Mouse (Mus musculus) G1E (cell line): ENCODE results near the gene Rps6ka4. TPM values are rescaled to one million over a fixed set of nuclear protein-coding genes. Genes with fewer than 3 reads are reported as not detected.
A peak's percentile ranks its signal among the peaks of the same experiment; 100 is the strongest.

ENCODE experiments used
- ATAC-seq: 2 replicates; pipeline ENCODE4 v1.8.0; 2016; ENCODE audit warnings: mild to moderate bottlenecking; ENCODE audit not compliant: insufficient number of reproducible peaks, poor library complexity, low FRiP score, severe bottlenecking; ENCODE audit errors: extremely low read depth
- DNase-seq: peaks from one replicate; pipeline ENCODE4 v3.0.0; 2012; ENCODE audit warnings: low spot score
- H3K27me3 ChIP-seq: 2 replicates; pipeline ENCODE4 v1.6.1; 2012; ENCODE audit warnings: mild to moderate bottlenecking, low read length, inconsistent platforms; ENCODE audit not compliant: insufficient read depth
- H3K36me3 ChIP-seq: replicated peaks from 2 replicates; pipeline ENCODE3; 2012; ENCODE audit warnings: mild to moderate bottlenecking, inconsistent platforms
- H3K4me1 ChIP-seq: 2 replicates; pipeline ENCODE4 v1.6.1; 2012; ENCODE audit warnings: low read depth, low read length, inconsistent platforms, mixed read lengths; ENCODE audit not compliant: insufficient read depth
- H3K4me3 ChIP-seq: 2 replicates; pipeline ENCODE4 v1.5.1; 2012; ENCODE audit warnings: low read depth, mild to moderate bottlenecking, inconsistent platforms, low read length, moderate library complexity, mixed read lengths
- H3K9me3 ChIP-seq: replicated peaks from 2 replicates; pipeline ENCODE4 v1.6.1; 2012; ENCODE audit warnings: inconsistent platforms
- CTCF ChIP-seq: IDR thresholded peaks from 2 replicates; pipeline ENCODE4 v1.5.1; 2012; ENCODE audit warnings: low read depth, low read length, inconsistent platforms, mixed read lengths
- GATA1 ChIP-seq: IDR thresholded peaks from 2 replicates; pipeline ENCODE4 v1.6.1; 2012; ENCODE audit warnings: borderline replicate concordance, low read length, inconsistent platforms, mixed read lengths
- GATA2 ChIP-seq: IDR thresholded peaks from 2 replicates; pipeline ENCODE4 v1.6.1; 2012; ENCODE audit warnings: low read depth, low read length, inconsistent platforms, borderline replicate concordance
- POLR2AphosphoS5 ChIP-seq: IDR thresholded peaks from 2 replicates; pipeline ENCODE4 v1.6.1; 2012; ENCODE audit warnings: low read depth, low read length, inconsistent platforms; ENCODE audit not compliant: insufficient replicate concordance
- TAL1 ChIP-seq: conservative IDR thresholded peaks from 2 replicates; pipeline ENCODE4 v1.6.1; 2012; ENCODE audit warnings: low read depth, low read length, inconsistent platforms, mixed read lengths
- polyA plus RNA-seq: library from polyadenylated mRNA; stranded (reverse); fragments of >175 nt; gene quantifications from 2 replicates; pipeline ENCODE4 v1.2.3, GENCODE M21; 2012
- total RNA-seq, 2 experiments: library from RNA; stranded (forward) in 1 of 2; stranded (reverse) in 1 of 2; fragments of 200-1000 nt in 1 of 2; fragments of >200 nt in 1 of 2; fragmentation: Nextera tagmentation in 1 of 2; gene quantifications; 2 replicates each; pipeline ENCODE4 v1.2.3; 2014 to 2017

The Rps6ka4 gene
- 3.6 and 9.6 TPM in 2 replicates for total RNA-seq (2014; fragmentation: Nextera tagmentation)
- total RNA-seq (2017), result 7.2 and 9.8 TPM in 2 replicates
- 29.5 and 37.6 TPM in 2 replicates for polyA plus RNA-seq

GRCm38 (mm10) chr19:6840475-6841291 is at the start of gene Rps6ka4:
Rps6ka4 (minus strand) TSS chr19:6840636.
- ATAC-seq, result peak; percentile 28; the same call in 1 of the 2 replicates
- H3K27me3 ChIP-seq, result no peaks in the 10 kb centered on the region
- no peaks in the 10 kb centered on the region for H3K9me3 ChIP-seq
- H3K4me1 ChIP-seq, result peaks cover 29% of the 10 kb centered on the region
- H3K4me3 ChIP-seq, result peak within 1 kb of the TSS; percentile 89
- H3K36me3 ChIP-seq, result peaks cover 60% of the 10 kb centered on the region
- peak; percentile 92 for DNase-seq
- no peak for TF ChIP-seq CTCF

GRCm38 (mm10) chr19:6877965-6878364 is 37.5 kb upstream of the Rps6ka4 start:
- Histone ChIP-seq H3K9me3 (peaks cover 5% of the 10 kb centered on the region), H3K36me3 (no peaks in the 10 kb centered on the region), H3K27me3 (peaks cover 18% of the 10 kb centered on the region), H3K4me3 (no peak overlapping the region), H3K4me1 (peaks cover 9% of the 10 kb centered on the region)
- ATAC-seq (no peak), DNase-seq (no peak)
- TF ChIP-seq CTCF (no peak), GATA1 (no peak), GATA2 (no peak), POLR2AphosphoS5 (no peak), TAL1 (no peak)

- no peak overlapping the region for H3K4me3 ChIP-seq
Measured at GRCm38 (mm10) chr19:6876799-6877198, 36.4 kb upstream of the Rps6ka4 start.

GRCm38 (mm10) chr19:6875834-6876233 is 35.4 kb upstream of the Rps6ka4 start:
- peaks cover 5% of the 10 kb centered on the region for H3K9me3 ChIP-seq
- no peak for DNase-seq
- H3K27me3 ChIP-seq, result peaks cover 18% of the 10 kb centered on the region
- H3K4me1 ChIP-seq, result peaks cover 23% of the 10 kb centered on the region
- no peak overlapping the region for H3K4me3 ChIP-seq
- no peak for ATAC-seq
- H3K36me3 ChIP-seq, result no peaks in the 10 kb centered on the region
- no peak for TF ChIP-seq GATA2
- no peak for TF ChIP-seq POLR2AphosphoS5
- no peak for TF ChIP-seq CTCF
- no peak for TF ChIP-seq TAL1
- no peak for TF ChIP-seq GATA1

More at GRCm38 (mm10) chr19:6876799-6877198, 36.4 kb upstream of the Rps6ka4 start:
- TF ChIP-seq TAL1, result no peak
- no peak for TF ChIP-seq CTCF
- no peak for TF ChIP-seq GATA1
- TF ChIP-seq GATA2, result no peak
- TF ChIP-seq POLR2AphosphoS5, result no peak
- Histone ChIP-seq H3K36me3 (no peaks in the 10 kb centered on the region), H3K4me1 (peaks cover 13% of the 10 kb centered on the region), H3K27me3 (peaks cover 18% of the 10 kb centered on the region), H3K9me3 (peaks cover 5% of the 10 kb centered on the region)
- DNase-seq, result no peak
- no peak for ATAC-seq

- no peak for ATAC-seq
- Histone ChIP-seq H3K9me3 (no peaks in the 10 kb centered on the region), H3K27me3 (peaks cover 18% of the 10 kb centered on the region), H3K4me3 (no peak overlapping the region), H3K36me3 (no peaks in the 10 kb centered on the region), H3K4me1 (peaks cover 31% of the 10 kb centered on the region)
- DNase-seq, result no peak
- TF ChIP-seq TAL1, result no peak
- TF ChIP-seq GATA2, result no peak
- TF ChIP-seq GATA1, result no peak
- TF ChIP-seq POLR2AphosphoS5, result no peak
- no peak for TF ChIP-seq CTCF
Measured at GRCm38 (mm10) chr19:6874257-6874656, 33.8 kb upstream of the Rps6ka4 start.

GRCm38 (mm10) chr19:6872701-6873100 is 32.3 kb upstream of the Rps6ka4 start:
- no peaks in the 10 kb centered on the region for H3K36me3 ChIP-seq
- H3K9me3 ChIP-seq, result no peaks in the 10 kb centered on the region
- no peak for DNase-seq
- no peak overlapping the region for H3K4me3 ChIP-seq
- H3K27me3 ChIP-seq, result peaks cover 13% of the 10 kb centered on the region
- H3K4me1 ChIP-seq, result peaks cover 34% of the 10 kb centered on the region
- no peak for ATAC-seq
- TF ChIP-seq CTCF (no peak), TAL1 (no peak), POLR2AphosphoS5 (no peak), GATA2 (no peak), GATA1 (no peak)
